Mouse (Mus musculus): ENCODE data around the gene Map2k6. TPM values are rescaled to one million over a fixed set of nuclear protein-coding genes. Genes with fewer than 3 reads are reported as not detected.
A peak's percentile ranks its signal among the peaks of the same experiment; 100 is the strongest.

Gene Map2k6
- polyA plus RNA-seq, 1 experiment from 2014 or later, result 54.0 TPM

DNA sequence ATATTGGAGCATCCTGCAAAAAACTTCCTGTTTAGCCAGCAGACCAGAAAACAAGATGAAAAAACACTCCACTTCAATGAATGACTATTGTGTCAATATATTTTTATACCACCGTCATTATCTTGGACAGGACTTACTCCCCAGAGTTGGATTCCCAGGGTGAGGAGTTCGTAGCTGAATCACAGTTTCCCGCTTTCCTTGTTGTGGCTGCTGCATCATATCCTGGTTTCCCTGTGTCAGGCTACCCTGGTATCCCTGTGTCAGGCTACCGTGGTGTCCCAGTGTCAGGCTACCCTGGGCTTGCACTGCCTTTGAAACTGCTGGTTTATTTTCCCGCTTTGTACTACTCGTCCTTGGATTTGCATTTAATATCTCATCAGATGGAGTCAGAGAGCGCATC, 167.4 kb downstream of the Map2k6 start:
- DNase-seq (ENCODE audit: low spot score) (no peak), ATAC-seq (replicated peaks; ENCODE audit: insufficient number of reproducible peaks, low FRiP score, low TSS enrichment, low read depth) (no peak)
- no peak overlapping the region for H3K27ac ChIP-seq (replicated peaks; ENCODE audit: low read depth, low read length)
- no peak overlapping the region for H3K4me3 ChIP-seq (ENCODE audit: low read depth, low read length)
- no peaks in the 10 kb centered on the region; the same call in 1 of the 2 replicates for H3K4me1 ChIP-seq (ENCODE audit: control insufficient read depth, insufficient read depth, low read length)
- H3K9me3 ChIP-seq (replicated peaks; ENCODE audit: control insufficient read depth, low read length), result no peaks in the 10 kb centered on the region
- no peak overlapping the region for H3K4me2 ChIP-seq (ENCODE audit: low read depth, low read length)
- WGBS, result 88% methylated on average over 7 of the region's 7 CpGs
- H3K36me3 ChIP-seq (replicated peaks; ENCODE audit: control insufficient read depth, insufficient read depth, low read depth, low read length), result no peaks in the 10 kb centered on the region
- H3K9ac ChIP-seq (replicated peaks; ENCODE audit: low read length), result no peak overlapping the region
- no peaks in the 10 kb centered on the region for H3K27me3 ChIP-seq (ENCODE audit: control insufficient read depth, insufficient read depth, low read length)

DNA sequence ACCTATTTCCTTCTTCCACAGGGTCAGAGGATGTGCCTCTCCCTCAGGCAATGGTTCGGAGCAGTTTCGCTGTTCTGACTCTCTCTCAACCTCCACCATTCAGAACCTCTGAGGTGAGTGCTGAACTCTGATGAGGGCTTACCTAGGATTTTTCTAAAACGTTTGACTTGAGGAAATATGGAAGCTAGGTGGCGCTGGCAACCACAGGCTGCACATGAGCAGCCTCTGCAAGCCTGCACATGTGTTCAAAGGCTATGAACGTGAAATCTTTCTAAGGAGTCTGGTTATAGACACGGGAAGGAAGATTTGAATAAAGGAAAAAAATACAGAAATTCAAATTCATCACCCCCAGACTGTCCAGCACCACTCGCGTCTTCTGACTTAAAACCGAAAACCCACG, 173.6 kb downstream of the Map2k6 start:
- DNase-seq (ENCODE audit: low spot score), result peak; percentile 81
- H3K9me3 ChIP-seq (replicated peaks; ENCODE audit: control insufficient read depth, low read length), result no peaks in the 10 kb centered on the region
- no peaks in the 10 kb centered on the region for H3K27me3 ChIP-seq (ENCODE audit: control insufficient read depth, insufficient read depth, low read length)
- H3K27ac ChIP-seq (replicated peaks; ENCODE audit: low read depth, low read length), result no peak overlapping the region
- 51% methylated on average over 10 of the region's 10 CpGs for WGBS
- no peak overlapping the region for H3K4me2 ChIP-seq (ENCODE audit: low read depth, low read length)
- no peak for ATAC-seq (replicated peaks; ENCODE audit: insufficient number of reproducible peaks, low FRiP score, low TSS enrichment, low read depth)
- no peaks in the 10 kb centered on the region for H3K36me3 ChIP-seq (replicated peaks; ENCODE audit: control insufficient read depth, insufficient read depth, low read depth, low read length)
- H3K4me3 ChIP-seq (ENCODE audit: low read depth, low read length), result no peak overlapping the region
- H3K9ac ChIP-seq (replicated peaks; ENCODE audit: low read length), result no peak overlapping the region
- no peaks in the 10 kb centered on the region for H3K4me1 ChIP-seq (ENCODE audit: control insufficient read depth, insufficient read depth, low read length)

Other genes with a start within 250 kb of the Map2k6 start
- 2.4 and 2.6 TPM in 2 replicates for gene Abca9, start 230.9 kb upstream of the Map2k6 start, polyA plus RNA-seq (2014; fragmentation: Nextera tagmentation; extraction: Ambion mirVana)
- 0.24 and 0.25 TPM in 2 replicates for gene Abca6, start 147.3 kb upstream of the Map2k6 start, polyA plus RNA-seq (2014; fragmentation: Nextera tagmentation; extraction: Ambion mirVana)
- gene Abca5, start 61.4 kb upstream of the Map2k6 start, polyA plus RNA-seq (2014; fragmentation: Nextera tagmentation; extraction: Ambion mirVana), result 4.7 and 4.8 TPM in 2 replicates